Mouse (Mus musculus) gastrocnemius, postnatal 14 days (tissue): Measurements from ENCODE around the gene Papolg. TPM values are rescaled to one million over a fixed set of nuclear protein-coding genes. Genes with fewer than 3 reads are reported as not detected.

Experiments
- total RNA-seq, 2 experiments: library from RNA; stranded (reverse); gene quantifications; 2 replicates each; pipeline ENCODE4 v1.2.3; 2021

The Papolg gene
- total RNA-seq, 2 experiments from 2014 or later: 3.6 to 4.0 TPM

Other genes starting within 250 kb of the Papolg start
- 10 to 100 TPM in 1 of 2 experiments, 1 to 10 TPM in 1; 9.9 to 12.4 TPM for gene Pus10, start 229.6 kb downstream of the Papolg start, total RNA-seq
- 10 to 100 TPM; 12.7 to 16.5 TPM for gene Pex13, start 229.3 kb downstream of the Papolg start, total RNA-seq
- 1 to 10 TPM; 2.5 to 3.3 TPM for gene Rel, start 124.3 kb downstream of the Papolg start, total RNA-seq
- gene A830031A19Rik, start 179.8 kb upstream of the Papolg start, total RNA-seq: not detected
- gene Bcl11a, start 182.8 kb upstream of the Papolg start, total RNA-seq: under 1 TPM; 0.04 to 0.18 TPM